Mouse (Mus musculus) layer of hippocampus, adult 9-11 months (tissue): ENCODE data around the gene Clec4a2.
"Not testable (repeated sequence)": the region's sequence is repeated elsewhere in the genome, so short reads cannot be mapped to it uniquely, and the experiment has no call there.

ENCODE experiments used
- DNase-seq: peaks from one replicate; pipeline ENCODE4 v3.0.0; 2022

Gene Clec4a2

DNA sequence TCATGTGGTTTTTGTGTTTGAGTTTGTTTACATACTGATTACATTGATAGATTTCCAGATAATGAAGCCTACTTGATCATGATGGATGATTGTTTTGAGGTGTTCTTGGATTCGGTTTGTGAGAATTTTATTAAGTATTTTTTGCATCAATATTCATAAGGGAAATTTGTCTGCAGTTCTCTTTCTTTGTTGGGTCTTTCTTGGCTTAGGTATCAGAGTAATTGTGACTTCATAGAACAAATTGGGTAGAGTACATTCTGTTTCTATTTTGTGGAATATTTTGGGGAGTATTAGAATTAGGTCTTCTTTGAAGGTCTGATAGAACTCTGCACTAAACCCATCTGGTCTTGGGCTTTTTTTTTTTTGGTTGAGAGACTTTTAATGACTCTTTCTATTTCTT lies at the start of gene Clec4a2:
Gene Clec4a2, plus strand, starts transcription at position 301 of the 400 bp plus-strand sequence.
- not testable (repeated sequence) for DNase-seq

DNA sequence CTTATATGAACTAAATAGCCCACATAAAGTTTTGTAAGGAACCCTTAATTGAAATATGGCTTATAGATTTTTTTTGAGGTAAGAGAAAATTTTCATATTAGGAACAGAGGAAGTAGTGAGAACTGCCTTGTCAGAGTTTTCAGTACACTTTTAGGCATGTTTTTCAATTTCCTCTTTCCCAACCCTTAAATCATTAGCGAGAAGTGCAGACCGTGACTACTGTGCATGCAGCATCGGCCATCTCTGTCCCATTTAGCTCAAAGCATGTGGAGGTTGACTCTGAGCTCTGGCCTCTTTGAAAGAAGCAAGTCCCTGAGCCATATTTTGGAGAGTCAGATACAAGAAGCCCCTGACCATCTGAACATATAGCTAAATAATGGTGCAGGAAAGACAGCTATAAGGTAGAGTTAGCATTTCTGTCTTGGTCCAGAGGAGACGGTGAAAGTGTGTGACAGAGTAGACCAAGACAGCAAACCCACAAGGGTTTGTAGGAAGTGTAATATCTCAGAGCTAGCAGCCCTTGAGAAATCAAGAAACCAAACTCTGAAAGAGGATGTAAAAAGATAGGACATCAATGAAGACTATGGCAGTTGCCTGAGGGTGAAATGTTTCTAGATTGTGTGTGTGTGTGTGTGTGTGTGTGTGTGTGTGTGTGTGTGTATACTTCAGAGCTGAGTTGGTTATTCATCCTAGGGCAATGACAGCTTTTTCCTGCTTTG lies 10.9 kb upstream of the Clec4a2 start:
- no peak for DNase-seq

DNA sequence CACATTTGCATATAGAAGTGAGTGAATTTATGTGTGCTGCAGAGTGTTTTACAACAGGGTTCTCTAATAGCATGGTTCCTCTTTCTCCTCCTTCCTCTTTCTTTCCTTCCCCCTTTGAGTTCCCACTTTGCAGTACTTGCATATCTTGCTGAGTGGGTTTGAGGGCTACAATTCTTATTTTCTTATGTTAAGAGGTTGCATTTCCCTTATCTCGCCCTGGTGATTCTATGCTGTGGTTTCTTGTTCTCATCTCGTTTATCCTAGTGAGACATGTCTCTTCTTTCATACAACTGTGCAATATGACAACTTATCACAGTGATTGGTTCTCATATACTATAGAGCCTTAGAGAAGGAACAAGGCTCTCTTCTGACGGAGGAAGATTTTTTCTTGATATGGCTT lies 17.0 kb downstream of the Clec4a2 start:
- DNase-seq = peak; percentile 3

DNA sequence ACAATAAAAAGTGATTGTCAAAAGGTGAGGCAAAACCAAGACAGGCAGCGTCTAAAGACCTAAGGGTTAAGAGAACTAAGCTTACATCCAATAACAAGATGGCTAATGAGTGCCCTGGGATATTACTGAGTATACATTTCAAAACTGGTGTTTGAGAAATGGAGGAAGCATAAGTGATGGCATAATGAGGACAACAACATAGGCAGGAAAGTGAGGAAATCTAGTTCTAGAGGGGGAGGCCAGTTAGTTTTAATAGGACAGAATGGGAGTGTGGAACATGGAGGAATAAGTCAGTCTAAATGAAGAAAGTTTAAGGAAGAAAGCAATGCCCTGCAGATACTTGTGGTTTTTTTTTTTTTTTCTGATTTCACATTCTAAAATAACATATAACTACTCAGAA lies 20.9 kb downstream of the Clec4a2 start:
- no peak for DNase-seq

DNA sequence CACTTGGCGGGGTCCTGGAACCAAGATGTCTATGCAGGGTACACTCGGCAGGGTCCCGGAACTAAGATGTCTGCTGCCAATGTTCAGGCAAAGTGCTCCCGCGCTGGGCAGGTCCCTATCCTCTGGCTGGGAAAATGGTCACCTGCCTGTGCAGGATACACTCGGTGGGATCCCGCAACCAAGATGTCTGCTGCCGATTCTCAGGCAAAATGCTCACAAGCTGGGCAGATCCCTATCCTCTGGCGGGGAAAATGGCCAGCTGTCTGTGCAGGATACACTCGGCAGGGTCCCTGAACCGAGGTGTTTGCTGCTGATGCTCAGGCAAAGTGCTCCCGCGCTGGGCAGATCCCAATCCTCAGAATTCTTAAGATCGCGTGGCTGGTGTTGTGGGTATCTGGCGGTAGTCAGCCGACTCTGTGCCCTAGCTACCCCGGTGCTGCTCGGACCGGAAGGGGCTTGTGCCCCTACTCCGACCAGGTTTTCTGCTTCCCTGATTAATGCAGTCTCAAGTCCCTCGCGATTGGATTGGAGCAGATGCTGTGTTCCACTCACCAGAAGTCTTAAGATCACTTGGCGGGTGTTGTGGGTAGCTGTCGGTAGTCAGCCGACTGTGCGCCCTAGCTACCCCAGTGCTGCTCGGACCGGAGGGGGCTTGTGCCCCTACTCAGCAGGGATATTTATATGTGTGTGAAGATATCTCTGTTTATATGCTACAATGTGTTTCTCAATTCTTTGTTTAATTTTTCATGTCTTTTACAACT lies 31.7 kb downstream of the Clec4a2 start:
- not testable (repeated sequence) for DNase-seq

DNA sequence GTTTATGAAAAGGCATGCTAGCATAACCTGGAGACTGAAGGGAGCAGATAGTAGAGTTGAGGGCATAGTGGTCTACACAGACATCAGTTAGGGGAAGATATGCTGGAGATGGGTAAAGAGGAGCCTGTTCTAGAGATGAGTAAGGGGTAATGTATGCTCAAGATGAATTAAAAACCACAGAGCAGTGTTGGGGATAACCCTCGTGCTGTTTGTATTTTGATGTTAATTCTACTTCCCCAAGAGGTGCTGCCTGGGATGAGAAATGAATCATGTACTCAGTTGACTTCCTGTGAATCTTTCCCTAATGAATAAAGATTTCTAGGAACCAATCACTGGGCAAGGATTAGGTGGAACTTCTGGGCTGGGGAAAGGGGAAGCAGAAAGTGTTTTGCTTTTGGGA lies 63.9 kb downstream of the Clec4a2 start:
- DNase-seq = no peak

DNA sequence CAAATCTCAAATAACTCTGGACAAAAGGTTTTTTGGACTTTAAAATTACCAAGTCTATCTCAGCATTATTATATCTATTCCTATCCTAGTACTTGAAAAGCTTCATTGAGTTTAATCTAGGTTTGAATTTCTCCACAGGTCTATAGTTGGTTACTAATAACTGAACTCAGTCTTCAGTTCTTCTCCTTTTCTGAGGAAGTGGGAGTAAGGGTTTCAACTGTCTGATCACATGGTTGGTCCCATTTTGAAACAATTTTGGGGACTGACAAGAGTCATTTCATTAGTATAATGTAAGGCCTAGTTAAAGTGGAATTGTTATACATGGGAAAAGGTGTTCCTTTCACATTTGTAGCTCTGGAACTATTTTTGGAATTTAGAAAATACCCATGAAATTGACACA lies 64.8 kb downstream of the Clec4a2 start:
- no peak for DNase-seq

DNA sequence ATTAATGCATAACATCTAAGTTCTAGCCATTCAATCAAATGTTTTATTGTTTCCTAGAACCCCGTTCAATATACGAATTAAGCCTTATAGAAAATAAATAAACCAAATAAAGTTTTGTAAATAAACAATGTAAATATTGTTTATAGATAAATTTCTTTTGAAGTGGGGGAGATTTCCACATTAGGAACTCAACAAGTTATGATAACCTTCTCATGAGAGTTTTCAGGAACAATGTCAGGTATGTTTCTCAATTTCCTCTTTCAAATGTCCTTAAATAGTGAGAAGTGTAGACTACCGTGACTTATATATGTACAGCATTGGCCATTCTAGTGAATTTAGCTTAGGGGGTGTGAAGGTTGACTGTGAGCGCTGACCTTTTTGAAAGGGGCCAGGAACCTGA lies 66.4 kb downstream of the Clec4a2 start, which contains the start of gene Clec4b2:
Gene Clec4b2, plus strand, starts transcription at position 301 of the 400 bp plus-strand sequence.
- DNase-seq = no peak

DNA sequence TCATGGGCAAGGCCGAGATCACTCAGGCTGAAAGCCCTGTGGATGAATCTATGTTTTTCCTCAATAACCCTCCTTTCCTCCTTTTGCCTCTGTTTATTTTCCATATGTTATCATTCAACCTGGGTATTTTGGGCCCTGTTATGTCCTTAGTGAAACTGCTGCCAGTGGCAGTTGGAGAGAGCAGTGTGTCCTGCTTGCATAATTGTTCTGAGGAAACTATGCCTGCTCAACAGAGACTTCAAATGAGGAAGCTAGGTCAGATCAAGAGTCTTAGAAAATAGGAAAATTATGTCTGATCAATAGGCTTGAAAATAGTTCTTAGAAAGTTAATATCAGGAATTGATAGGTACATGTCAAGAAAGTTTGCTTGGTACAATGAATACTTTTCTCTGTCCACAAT lies 69.3 kb downstream of the Clec4a2 start:
- DNase-seq = no peak

DNA sequence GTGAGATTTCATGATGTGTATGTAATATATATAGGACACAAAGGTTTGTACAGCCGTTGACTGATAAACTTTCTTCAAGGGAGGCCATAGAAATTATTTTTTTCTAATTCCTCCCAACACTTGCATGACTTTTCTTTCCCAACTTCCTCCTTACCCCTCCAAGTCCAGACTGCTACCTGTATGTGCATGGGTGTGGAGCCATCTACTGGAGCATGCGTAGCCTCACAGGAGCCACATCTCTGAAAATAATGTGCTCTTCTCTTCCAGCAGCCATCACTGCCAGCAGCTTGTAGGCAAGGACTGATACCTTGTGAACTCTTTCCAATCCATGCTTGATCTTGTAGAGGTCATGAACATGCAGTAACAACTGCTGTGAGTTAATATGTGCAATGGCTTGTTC lies 78.6 kb downstream of the Clec4a2 start:
- DNase-seq = not testable (repeated sequence)
